Mouse (Mus musculus): ENCODE results near the gene Jmjd8.
A peak's percentile ranks its signal among the peaks of the same experiment; 100 is the strongest.
"Not testable (repeated sequence)": the region's sequence is repeated elsewhere in the genome, so short reads cannot be mapped to it uniquely, and the experiment has no call there.

Jmjd8 gene

GRCm38 (mm10) chr17:25828712-25829557 lies at the start of gene Jmjd8:
Gene Jmjd8 (plus strand): TSS chr17:25828867.
- peak; percentile 76 for DNase-seq (ENCODE audit: inconsistent ontology term)

DNA sequence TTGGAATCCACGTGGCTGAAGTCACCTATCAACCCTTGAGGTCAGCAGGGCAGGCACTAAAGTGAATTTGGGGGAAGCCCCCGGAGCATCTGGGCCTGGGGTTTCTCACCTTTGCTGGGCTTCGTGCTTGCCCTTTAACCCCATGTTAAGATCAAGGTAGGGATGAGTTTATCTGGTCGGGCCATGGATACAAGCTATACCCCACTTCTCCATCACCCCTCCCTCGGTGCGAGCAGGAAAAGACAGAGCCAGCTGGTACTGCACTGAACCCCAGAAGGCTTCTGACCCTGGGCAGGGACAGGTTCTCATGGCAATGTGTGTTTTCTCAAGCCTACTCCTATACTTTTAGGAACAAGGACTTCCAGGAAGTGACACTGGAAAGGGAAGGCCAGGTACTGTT lies 47.3 kb upstream of the Jmjd8 start:
- no peak for DNase-seq (ENCODE audit: inconsistent ontology term)

DNA sequence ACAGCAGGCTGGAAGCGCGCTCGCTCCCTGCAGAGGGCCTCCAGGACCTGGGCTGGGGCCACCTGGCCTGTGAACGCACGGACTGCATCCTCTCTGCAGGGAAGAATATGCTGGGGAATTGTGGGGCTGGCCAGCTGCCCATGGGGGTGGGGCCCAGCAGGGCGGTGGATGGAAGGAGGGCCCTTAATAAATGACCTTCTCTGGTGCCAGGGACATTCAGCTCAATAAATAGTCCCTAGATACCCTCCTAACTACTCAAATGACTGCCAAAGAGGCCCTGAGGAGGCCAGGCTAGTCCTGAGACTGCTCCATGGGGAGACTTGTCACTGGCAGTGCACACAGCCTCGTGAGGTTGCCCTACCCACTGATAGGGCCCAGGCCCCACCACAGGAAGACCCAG lies 45.6 kb upstream of the Jmjd8 start:
- no peak for DNase-seq (ENCODE audit: inconsistent ontology term)

DNA sequence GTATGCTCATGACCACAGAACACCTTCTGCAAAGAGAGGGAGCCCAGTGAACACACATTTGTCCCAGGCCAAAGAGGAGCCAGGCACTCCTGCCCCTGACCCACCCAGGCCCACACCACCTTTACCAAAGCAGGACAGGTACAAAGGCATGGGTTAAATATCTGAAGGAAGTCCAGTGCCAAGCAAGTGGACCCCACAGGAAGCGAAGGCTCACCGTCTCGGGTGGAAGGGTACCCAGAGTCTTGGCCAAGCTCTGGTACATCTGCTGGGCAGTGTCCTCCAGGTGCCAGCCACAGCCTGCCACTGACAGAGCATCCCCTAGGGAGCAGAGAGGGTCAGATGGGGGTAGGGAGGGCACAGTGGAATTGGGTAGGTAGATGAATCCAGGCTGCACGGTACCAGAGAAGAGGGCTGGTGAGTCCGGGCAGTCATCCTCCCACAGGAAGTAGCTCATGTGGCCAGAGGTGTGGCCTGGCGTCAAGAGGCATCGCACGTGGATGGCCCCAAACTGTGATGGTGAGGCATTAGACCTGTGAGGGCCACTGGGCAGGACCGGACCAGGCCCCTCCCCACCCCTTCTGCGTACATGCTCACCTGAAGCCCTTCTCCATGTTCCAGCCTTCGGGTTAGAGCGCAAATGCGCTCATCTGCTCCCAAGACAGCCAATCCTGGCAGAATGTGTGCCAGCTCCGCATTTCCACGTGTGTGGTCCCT lies 44.6 kb upstream of the Jmjd8 start:
- no peak for DNase-seq (ENCODE audit: inconsistent ontology term)

DNA sequence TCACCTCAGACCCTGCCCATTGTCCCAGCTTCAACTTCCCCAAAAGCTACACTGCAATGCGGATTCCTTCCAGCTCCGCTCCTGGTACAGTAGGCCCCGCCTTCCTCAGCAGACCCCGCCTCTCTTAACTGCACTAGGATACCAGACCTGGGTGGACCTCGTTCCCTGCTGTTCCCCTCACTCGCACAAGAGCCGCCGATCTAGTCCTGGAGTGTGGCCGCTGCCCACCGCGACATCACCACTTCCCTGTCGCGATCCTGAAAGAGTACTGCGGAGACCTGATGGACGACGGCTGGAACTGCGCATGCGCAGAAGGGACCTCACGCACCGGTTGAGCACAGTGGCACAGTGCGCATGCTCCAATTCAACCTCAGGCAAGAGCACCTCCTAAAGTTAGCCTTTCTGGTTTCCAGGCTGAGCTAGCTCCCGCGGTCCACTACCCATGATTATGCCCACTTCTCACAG lies 43.4 kb upstream of the Jmjd8 start, which contains the start of gene Haghl:
Haghl (minus strand) TSS at position 393 of the 465 bp plus-strand sequence.
- DNase-seq (ENCODE audit: inconsistent ontology term): peak; percentile 91

DNA sequence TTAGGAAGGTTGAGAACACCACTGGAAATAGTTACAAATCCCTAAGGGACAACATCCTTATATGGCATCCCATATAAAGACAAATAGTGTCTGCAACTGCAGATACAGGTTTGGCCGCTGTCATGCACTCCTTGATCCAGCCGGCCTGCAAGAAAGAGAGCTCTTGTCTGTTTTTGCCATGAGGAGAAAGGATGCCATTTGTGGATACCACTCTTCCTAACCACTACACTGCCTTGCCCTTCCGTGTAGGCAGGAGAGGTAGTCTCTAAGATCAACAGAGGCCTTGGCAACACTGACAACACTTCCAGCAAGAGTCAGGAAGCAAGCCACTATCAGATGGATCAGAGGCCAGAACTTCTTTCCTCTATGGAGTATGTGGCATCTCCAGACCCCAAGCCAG lies 42.4 kb upstream of the Jmjd8 start, which contains the start of gene Ccdc78:
Ccdc78 (plus strand) TSS at position 301 of the 400 bp plus-strand sequence.
- no peak for DNase-seq (ENCODE audit: inconsistent ontology term)

- no peak for DNase-seq (ENCODE audit: inconsistent ontology term)
Measured at GRCm38 (mm10) chr17:25786781-25787504, 41.7 kb upstream of the Jmjd8 start.

- DNase-seq (ENCODE audit: inconsistent ontology term): peak; percentile 51
Measured at GRCm38 (mm10) chr17:25791320-25791842, 37.3 kb upstream of the Jmjd8 start.

DNA sequence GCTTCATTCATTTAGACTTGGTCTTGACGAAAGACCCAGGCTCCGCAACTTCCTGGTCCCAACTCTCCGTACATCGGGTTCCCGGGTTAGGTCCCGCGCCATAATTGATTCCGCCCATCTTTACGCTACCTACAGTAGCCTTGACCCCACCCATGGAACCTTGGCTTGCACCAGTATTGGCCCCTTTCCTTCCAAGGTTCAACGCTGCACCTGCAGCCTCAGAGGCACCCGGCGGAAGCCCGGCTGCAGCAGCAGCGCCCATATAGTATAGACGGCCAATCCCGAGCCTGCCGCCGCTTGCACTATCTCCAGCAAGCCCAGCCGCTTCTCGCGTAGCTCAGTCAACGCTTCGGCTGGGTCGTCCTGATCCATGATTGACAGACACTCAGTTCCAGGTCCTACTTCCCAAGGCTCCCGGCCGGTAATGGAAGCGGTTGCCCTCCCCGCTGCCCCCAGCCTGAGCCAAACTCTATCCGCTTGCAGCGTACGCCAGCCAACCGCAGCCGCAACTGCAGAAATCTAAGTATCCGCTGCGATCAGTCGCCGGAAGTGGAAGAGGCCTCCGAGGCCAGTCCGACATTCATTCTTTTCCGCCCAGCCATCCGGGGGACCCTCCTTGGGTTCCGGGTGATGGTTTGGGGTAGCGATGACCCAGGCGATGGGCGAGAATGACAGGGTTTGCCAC lies 36.7 kb upstream of the Jmjd8 start:
- DNase-seq (ENCODE audit: inconsistent ontology term): peak; percentile 90

GRCm38 (mm10) chr17:25792615-25793014 lies 36.1 kb upstream of the Jmjd8 start, which contains the start of gene Fam173a:
Gene Fam173a (minus strand): TSS chr17:25792901.
- DNase-seq (ENCODE audit: inconsistent ontology term): peak; percentile 85

- DNase-seq (ENCODE audit: inconsistent ontology term): peak; percentile 31
Measured at GRCm38 (mm10) chr17:25794197-25794596, 34.5 kb upstream of the Jmjd8 start.

DNA sequence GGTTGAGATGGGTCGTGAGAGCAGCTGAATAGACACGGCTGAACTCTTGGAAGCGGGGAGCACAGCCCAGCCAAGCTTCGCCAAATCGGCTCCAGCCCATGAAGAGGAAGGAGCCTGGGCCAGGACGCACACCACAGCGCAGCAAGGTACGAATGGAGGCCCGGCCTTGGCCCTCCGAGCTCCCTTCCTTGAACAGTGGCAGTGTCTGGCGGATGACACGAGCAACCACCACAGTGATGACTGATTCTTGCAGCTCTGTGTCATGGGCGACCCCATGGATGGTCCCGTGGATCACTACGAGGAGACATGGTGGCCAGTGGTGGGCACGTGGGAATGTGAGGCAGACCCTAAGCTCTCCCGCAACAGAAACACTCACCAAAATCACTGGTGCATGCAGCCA lies 33.7 kb upstream of the Jmjd8 start:
- no peak for DNase-seq (ENCODE audit: inconsistent ontology term)

GRCm38 (mm10) chr17:25795609-25796092 lies 33.0 kb upstream of the Jmjd8 start, which contains the start of gene AC134908.4:
Gene AC134908.4 (minus strand): TSS chr17:25795659.
- DNase-seq (ENCODE audit: inconsistent ontology term): peak; percentile 94

DNA sequence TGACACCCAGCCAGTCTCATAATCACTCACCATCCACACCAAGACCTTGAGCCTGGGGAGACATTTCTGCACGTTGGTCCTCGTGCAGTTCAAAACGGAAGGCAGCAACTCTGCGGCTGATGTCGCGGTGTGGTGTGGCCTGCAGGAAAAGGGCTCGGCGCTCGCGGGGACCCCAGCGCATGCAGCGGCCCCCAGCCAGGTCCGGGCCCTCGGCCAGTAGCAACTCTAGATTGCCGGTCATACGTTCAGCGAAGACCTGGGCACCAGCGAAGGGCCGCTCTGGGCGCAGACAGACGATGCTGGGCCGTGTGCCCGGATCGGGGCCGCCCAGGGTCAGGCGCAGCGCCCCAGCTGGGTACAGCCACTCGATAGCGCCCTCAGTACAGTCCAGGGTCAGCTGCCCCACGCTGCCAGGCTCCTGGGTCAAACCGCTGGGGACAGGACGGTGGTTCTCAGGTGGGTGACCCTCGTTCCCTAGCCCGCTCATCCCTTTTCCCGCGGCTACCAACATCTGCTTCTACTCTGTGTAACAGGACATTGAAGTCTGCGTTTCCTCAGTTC lies 32.4 kb upstream of the Jmjd8 start:
- peak; percentile 49 for DNase-seq (ENCODE audit: inconsistent ontology term)

DNA sequence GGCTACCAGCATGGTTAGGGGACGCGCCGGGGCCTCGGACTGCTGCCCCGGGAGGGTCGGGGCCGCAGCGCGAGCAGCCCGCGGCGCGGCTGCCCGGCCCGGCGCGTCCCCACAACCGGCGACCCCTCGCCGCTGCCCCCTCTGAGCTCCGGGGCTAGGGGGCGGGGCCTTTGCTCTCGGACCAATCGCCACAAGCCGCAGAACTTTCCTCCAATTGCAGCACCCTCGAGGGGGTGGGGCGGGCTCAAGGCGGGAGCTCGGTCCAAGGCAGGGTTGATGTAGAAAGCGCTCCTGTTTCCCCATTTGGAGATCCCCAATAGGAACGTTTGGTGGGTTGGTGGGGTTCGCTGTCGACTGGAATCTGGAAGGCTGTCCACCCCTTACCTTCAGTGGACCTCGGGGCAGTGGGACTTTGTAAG lies 31.7 kb upstream of the Jmjd8 start, which contains the start of gene Metrn:
Metrn (minus strand) TSS at position 186 of the 419 bp plus-strand sequence.
- DNase-seq (ENCODE audit: inconsistent ontology term): peak; percentile 94

DNA sequence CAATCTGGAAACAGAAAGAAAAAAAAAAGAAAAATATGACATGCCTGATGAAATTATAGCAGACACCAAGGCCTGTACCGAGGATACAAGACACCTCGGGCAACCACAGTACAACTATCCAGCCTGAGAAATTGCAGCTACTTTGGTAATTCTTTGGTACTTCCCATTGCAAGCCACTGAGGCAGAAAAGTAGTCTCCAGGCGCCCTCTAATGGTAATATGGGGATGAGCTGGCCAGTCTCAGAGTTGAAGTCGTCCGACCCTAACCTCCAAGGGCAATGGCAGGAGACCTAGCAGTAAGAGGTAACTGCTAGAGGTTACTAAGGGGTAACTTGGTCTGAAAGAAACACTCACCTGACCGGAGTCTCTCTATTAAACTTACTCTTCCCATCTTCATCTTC lies 27.6 kb upstream of the Jmjd8 start:
- DNase-seq (ENCODE audit: inconsistent ontology term): peak; percentile 75

DNA sequence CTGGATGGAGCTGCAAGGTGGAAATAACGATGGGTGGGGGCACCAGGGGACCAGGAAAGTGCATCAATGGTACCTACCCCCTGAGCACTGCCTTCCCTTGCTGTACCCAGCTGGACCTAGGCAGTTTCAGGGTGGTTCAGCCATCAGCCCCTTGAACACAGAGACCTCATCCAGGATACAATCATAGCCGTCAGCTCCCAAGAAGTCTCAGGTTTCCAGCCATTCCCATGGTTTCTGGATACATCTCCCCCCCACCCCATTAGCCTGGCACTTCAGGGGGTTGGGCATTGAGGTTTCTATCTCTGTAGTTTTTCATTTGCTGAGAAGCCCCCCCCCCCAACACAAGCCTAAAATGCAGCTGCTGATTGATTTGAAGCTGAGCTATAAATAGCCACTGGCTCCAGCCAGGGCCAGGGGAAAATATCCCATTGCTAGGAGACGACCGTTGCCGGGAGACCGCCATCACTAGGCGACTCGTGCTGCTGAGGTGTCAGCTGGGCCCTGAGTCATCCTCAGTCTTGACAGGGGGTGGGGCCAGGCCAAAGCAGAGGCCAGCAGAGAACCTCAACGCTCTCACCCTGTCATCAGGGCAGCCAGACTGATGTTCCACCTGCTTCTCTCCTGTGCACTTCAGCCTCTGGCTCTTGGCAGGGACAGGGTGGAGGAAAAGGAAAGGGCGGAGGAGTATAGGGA lies 25.7 kb upstream of the Jmjd8 start:
- DNase-seq (ENCODE audit: inconsistent ontology term): peak; percentile 87

GRCm38 (mm10) chr17:25806507-25806906 lies 22.2 kb upstream of the Jmjd8 start:
- no peak for DNase-seq (ENCODE audit: inconsistent ontology term)

- DNase-seq (ENCODE audit: inconsistent ontology term): not testable (repeated sequence)
Measured at GRCm38 (mm10) chr17:25807452-25807851, 21.2 kb upstream of the Jmjd8 start.

DNA sequence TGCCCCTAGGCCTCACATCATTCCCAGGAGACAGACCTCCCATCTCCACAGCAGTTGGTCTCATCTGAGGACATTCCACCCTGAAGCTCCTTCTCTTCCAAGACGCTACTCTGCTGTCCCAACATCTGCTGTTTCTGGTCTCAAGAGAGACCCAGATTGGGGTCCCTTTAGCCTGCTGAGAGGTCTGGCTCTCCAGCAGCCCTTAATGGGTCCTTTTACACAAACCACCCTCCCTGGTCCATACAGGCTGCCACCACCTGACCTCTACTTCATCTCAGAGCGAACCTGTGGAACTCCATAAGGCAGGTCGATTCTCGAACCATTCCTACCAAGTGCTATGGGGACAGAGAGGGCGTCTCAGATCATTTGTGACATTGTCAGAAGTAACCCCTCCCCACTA lies 20.6 kb upstream of the Jmjd8 start:
- no peak for DNase-seq (ENCODE audit: inconsistent ontology term)

Data from Muller cell, postnatal 12 days (primary cell).